ENCODE assay signal across 9 mouse cellular contexts in genomic region chr2:92742025-92742424, GRCm38 (mm10).
DNase-seq lines count a peak whose midpoint lies in the region; ATAC-seq and TF ChIP-seq lines count a peak whose summit lies in the region.
"Had no signal": no experiment of that assay in that cellular context is flagged by ENCODE, and none has a peak within 500 bp of the region (broad histone marks: within the 10 kb centered on the region; RNA-seq: fewer than 3 reads in every experiment).

No protein-coding gene starts in this region.

- H3K27ac ChIP-seq in intestine, embryonic 15.5 days, result peak overlapping the region; percentile 64
- H3K27ac ChIP-seq in intestine, postnatal 0 days (ENCODE audit: low read depth, low read length), result no peak overlapping the region
- no peak overlapping the region for H3K27ac ChIP-seq in hindbrain, embryonic 14.5 days
- H3K27ac ChIP-seq: embryonic facial prominence, embryonic 13.5 days had no signal

- H3K4me2 ChIP-seq in intestine, embryonic 15.5 days (replicated peaks), result peak overlapping the region; percentile 14; the same call in 1 of the 2 replicates
- H3K4me2 ChIP-seq in intestine, postnatal 0 days (replicated peaks; ENCODE audit: low read depth), result no peak overlapping the region
- no peak overlapping the region for H3K4me2 ChIP-seq in hindbrain, embryonic 14.5 days (replicated peaks)
- H3K4me2 ChIP-seq: embryonic facial prominence, embryonic 13.5 days had no signal

- H3K9ac ChIP-seq in intestine, embryonic 15.5 days, result no peak overlapping the region
- no peak overlapping the region for H3K9ac ChIP-seq in intestine, postnatal 0 days (ENCODE audit: low read depth, low read length)
- no peak overlapping the region for H3K9ac ChIP-seq in hindbrain, embryonic 14.5 days
- H3K9ac ChIP-seq: embryonic facial prominence, embryonic 13.5 days had no signal

- peak; percentile 66; the same call in 1 of the 2 replicates for ATAC-seq in intestine, embryonic 15.5 days
- ATAC-seq in intestine, postnatal 0 days, result no peak
- no peak for ATAC-seq in hindbrain, embryonic 14.5 days (ENCODE audit: low FRiP score)

- no peaks in the 10 kb centered on the region for H3K9me3 ChIP-seq in intestine, embryonic 15.5 days
- H3K9me3 ChIP-seq in intestine, postnatal 0 days (ENCODE audit: control insufficient read depth), result no peaks in the 10 kb centered on the region
- no peaks in the 10 kb centered on the region for H3K9me3 ChIP-seq in hindbrain, embryonic 14.5 days (ENCODE audit: control insufficient read depth, low read length)
- H3K9me3 ChIP-seq: embryonic facial prominence, embryonic 13.5 days had no signal

- H3K27me3 ChIP-seq in intestine, embryonic 15.5 days (replicated peaks), result no peaks in the 10 kb centered on the region
- no peaks in the 10 kb centered on the region for H3K27me3 ChIP-seq in intestine, postnatal 0 days (replicated peaks; ENCODE audit: control insufficient read depth, insufficient read depth, low read length)
- H3K27me3 ChIP-seq in hindbrain, embryonic 14.5 days (ENCODE audit: control insufficient read depth, insufficient read depth, low read length), result no peaks in the 10 kb centered on the region
- H3K27me3 ChIP-seq: embryonic facial prominence, embryonic 13.5 days had no signal

- H3K4me3 ChIP-seq in intestine, embryonic 15.5 days (replicated peaks), result no peak overlapping the region
- H3K4me3 ChIP-seq in intestine, postnatal 0 days (ENCODE audit: low read depth, low read length), result no peak overlapping the region
- no peak overlapping the region for H3K4me3 ChIP-seq in hindbrain, embryonic 14.5 days (replicated peaks; ENCODE audit: low read length)
- H3K4me3 ChIP-seq: embryonic facial prominence, embryonic 13.5 days had no signal

- WGBS in intestine, embryonic 15.5 days, result 38% methylated on average over 5 of the region's 5 CpGs
- 37% methylated on average over 5 of the region's 5 CpGs for WGBS in intestine, postnatal 0 days
- 62% methylated on average over 5 of the region's 5 CpGs for WGBS in hindbrain, embryonic 14.5 days

- H3K4me1 ChIP-seq in intestine, embryonic 15.5 days (replicated peaks), result 0 out of 2 replicates have a peak, but pooled peaks cover 5% of the 10 kb centered on the region
- no peaks in the 10 kb centered on the region for H3K4me1 ChIP-seq in intestine, postnatal 0 days (replicated peaks; ENCODE audit: control insufficient read depth, insufficient read depth, low read length)
- no peaks in the 10 kb centered on the region for H3K4me1 ChIP-seq in hindbrain, embryonic 14.5 days (replicated peaks; ENCODE audit: control insufficient read depth, insufficient read depth, low read length)

- H3K36me3 ChIP-seq in intestine, embryonic 15.5 days, result no peaks in the 10 kb centered on the region
- H3K36me3 ChIP-seq in intestine, postnatal 0 days (ENCODE audit: control insufficient read depth, insufficient read depth), result no peaks in the 10 kb centered on the region
- H3K36me3 ChIP-seq in hindbrain, embryonic 14.5 days (replicated peaks; ENCODE audit: control insufficient read depth, insufficient read depth), result no peaks in the 10 kb centered on the region
- H3K36me3 ChIP-seq: embryonic facial prominence, embryonic 13.5 days had no signal

- DNase-seq in heart, adult 8-10 months (ENCODE audit: low spot score), result peak; percentile 95
- peak; percentile 89 to 93 for DNase-seq in kidney, postnatal 25 days
- peak; percentile 46 for DNase-seq in ovary, postnatal 14 days (ENCODE audit: low spot score)
- no peak for DNase-seq in thymus, postnatal 14 days
- DNase-seq in hindbrain, embryonic 14.5 days (ENCODE audit: low spot score), result no peak
- DNase-seq in cerebellum, postnatal 4 days (ENCODE audit: low spot score in 2 of 2), result no peak

- TF ChIP-seq CTCF in intestine, postnatal 0 days (IDR thresholded peaks at IDR 0.05; ENCODE audit: low read depth), result no peak

Comparison
In these comparisons a context has a peak if more than half of its experiments do, and no peak if none do; other contexts are left out.
1. DNase-seq: peak in heart, adult 8-10 months (single experiment), kidney, postnatal 25 days (2 of 2) and ovary, postnatal 14 days (single experiment); none in thymus, postnatal 14 days (single experiment), hindbrain, embryonic 14.5 days (single experiment) and cerebellum, postnatal 4 days (0 of 2).